Mouse (Mus musculus): ENCODE results near the gene Chrnb2. TPM values are rescaled to one million over a fixed set of nuclear protein-coding genes. Genes with fewer than 3 reads are reported as not detected.

Chrnb2 gene
- polyA plus RNA-seq, 1 experiment: 1.6 TPM

DNA sequence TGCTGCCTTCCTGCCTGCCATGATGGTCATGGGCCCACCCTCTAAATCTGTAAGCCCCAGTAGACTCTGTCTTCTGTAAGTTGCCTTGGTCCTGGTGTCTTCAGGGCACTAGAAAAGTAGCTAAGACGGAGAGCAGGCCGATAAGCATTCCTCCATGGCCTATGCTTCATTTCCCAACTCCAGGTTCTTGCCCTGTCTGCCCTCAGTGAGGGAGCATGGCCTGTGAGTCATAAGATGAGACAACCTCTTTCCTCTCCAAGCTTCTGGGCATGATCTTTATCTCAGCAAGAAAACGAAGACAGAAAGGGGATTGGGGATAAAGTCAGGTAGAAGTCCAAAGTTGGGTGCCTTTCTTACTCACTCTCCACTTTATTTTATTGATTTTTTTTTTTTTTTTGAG is 34.1 kb upstream of the Chrnb2 start:
- Histone ChIP-seq H3K4me3 (ENCODE audit: insufficient read depth, low read depth, low read length) (no peak overlapping the region), H3K36me3 (ENCODE audit: control insufficient read depth, insufficient read depth, low read length) (no peaks in the 10 kb centered on the region), H3K4me1 (ENCODE audit: control insufficient read depth, insufficient read depth, low read length) (no peaks in the 10 kb centered on the region), H3K27me3 (replicated peaks; ENCODE audit: control insufficient read depth, insufficient read depth, low read length) (no peaks in the 10 kb centered on the region), H3K27ac (ENCODE audit: insufficient read depth, low read depth, low read length) (no peak overlapping the region)
- no peak for DNase-seq
- TF ChIP-seq CTCF (conservative IDR thresholded peaks at IDR 0.05; ENCODE audit: insufficient read depth, insufficient read length, low read depth, low read length) (no peak), POLR2A (IDR thresholded peaks at IDR 0.05; ENCODE audit: low read depth, low read length) (no peak)
- WGBS: 92% methylated on average over 3 of the region's 3 CpGs

- TF ChIP-seq CTCF (conservative IDR thresholded peaks at IDR 0.05; ENCODE audit: insufficient read depth, insufficient read length, low read depth, low read length) (no peak), POLR2A (IDR thresholded peaks at IDR 0.05; ENCODE audit: low read depth, low read length) (no peak)
- no peak overlapping the region for H3K27ac ChIP-seq (ENCODE audit: insufficient read depth, low read depth, low read length)
Observed at GRCm38 (mm10) chr3:89796358-89796757, 31.9 kb upstream of the Chrnb2 start.

DNA sequence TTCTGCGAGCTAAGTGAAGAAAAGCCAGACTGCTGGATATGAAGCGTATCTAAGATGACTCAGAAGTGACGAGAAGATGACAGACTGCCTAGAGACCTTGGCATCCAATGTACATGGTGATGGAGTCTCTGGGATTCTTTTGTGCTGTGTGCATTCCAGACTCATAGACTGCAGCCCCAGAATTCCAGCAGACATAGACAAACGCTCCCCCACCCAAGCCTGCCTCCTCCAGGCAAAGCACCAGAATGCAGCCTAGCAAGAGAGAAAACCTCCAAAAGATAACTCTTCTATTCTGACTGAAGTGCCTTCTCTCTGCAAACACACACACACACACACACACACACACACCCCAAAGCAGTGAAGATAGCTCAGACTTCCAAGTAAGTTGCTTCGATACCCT is 31.3 kb upstream of the Chrnb2 start:
- no peak for TF ChIP-seq POLR2A (IDR thresholded peaks at IDR 0.05; ENCODE audit: low read depth, low read length)
- 0 out of 2 replicates have a peak, but pooled peaks have one; percentile 12 for TF ChIP-seq CTCF (conservative IDR thresholded peaks at IDR 0.05; ENCODE audit: insufficient read depth, insufficient read length, low read depth, low read length)
- 81% methylated on average over 5 of the region's 5 CpGs for WGBS
- DNase-seq: no peak

More at GRCm38 (mm10) chr3:89796358-89796757, 31.9 kb upstream of the Chrnb2 start:
- peak; percentile 41 for DNase-seq
- H3K4me3 ChIP-seq (ENCODE audit: insufficient read depth, low read depth, low read length): no peak overlapping the region
- 30% methylated on average over 4 of the region's 4 CpGs for WGBS
- H3K27me3 ChIP-seq (replicated peaks; ENCODE audit: control insufficient read depth, insufficient read depth, low read length): no peaks in the 10 kb centered on the region
- no peaks in the 10 kb centered on the region for H3K4me1 ChIP-seq (ENCODE audit: control insufficient read depth, insufficient read depth, low read length)
- no peaks in the 10 kb centered on the region for H3K36me3 ChIP-seq (ENCODE audit: control insufficient read depth, insufficient read depth, low read length)

GRCm38 (mm10) chr3:89794616-89795015 is 30.2 kb upstream of the Chrnb2 start:
- peak; percentile 15; the same call in 1 of the 2 replicates for TF ChIP-seq CTCF (conservative IDR thresholded peaks at IDR 0.05; ENCODE audit: insufficient read depth, insufficient read length, low read depth, low read length)
- TF ChIP-seq POLR2A (IDR thresholded peaks at IDR 0.05; ENCODE audit: low read depth, low read length): no peak
- 68% methylated on average over 2 of the region's 2 CpGs for WGBS
- H3K27ac ChIP-seq (ENCODE audit: insufficient read depth, low read depth, low read length): no peak overlapping the region
- H3K27me3 ChIP-seq (replicated peaks; ENCODE audit: control insufficient read depth, insufficient read depth, low read length): no peaks in the 10 kb centered on the region
- DNase-seq: no peak
- H3K36me3 ChIP-seq (ENCODE audit: control insufficient read depth, insufficient read depth, low read length): no peaks in the 10 kb centered on the region
- H3K4me1 ChIP-seq (ENCODE audit: control insufficient read depth, insufficient read depth, low read length): no peaks in the 10 kb centered on the region
- no peak overlapping the region for H3K4me3 ChIP-seq (ENCODE audit: insufficient read depth, low read depth, low read length)

More for the DNA sequence above, 31.3 kb upstream of the Chrnb2 start:
- no peak overlapping the region for H3K27ac ChIP-seq (ENCODE audit: insufficient read depth, low read depth, low read length)
- no peaks in the 10 kb centered on the region for H3K27me3 ChIP-seq (replicated peaks; ENCODE audit: control insufficient read depth, insufficient read depth, low read length)
- H3K36me3 ChIP-seq (ENCODE audit: control insufficient read depth, insufficient read depth, low read length): no peaks in the 10 kb centered on the region
- no peak overlapping the region for H3K4me3 ChIP-seq (ENCODE audit: insufficient read depth, low read depth, low read length)
- no peaks in the 10 kb centered on the region for H3K4me1 ChIP-seq (ENCODE audit: control insufficient read depth, insufficient read depth, low read length)

GRCm38 (mm10) chr3:89788680-89789352 is 24.4 kb upstream of the Chrnb2 start:
- Histone ChIP-seq H3K4me1 (ENCODE audit: control insufficient read depth, insufficient read depth, low read length) (0 out of 2 replicates have a peak, but pooled peaks cover 4% of the 10 kb centered on the region), H3K27me3 (replicated peaks; ENCODE audit: control insufficient read depth, insufficient read depth, low read length) (no peaks in the 10 kb centered on the region), H3K4me3 (ENCODE audit: insufficient read depth, low read depth, low read length) (no peak overlapping the region), H3K36me3 (ENCODE audit: control insufficient read depth, insufficient read depth, low read length) (no peaks in the 10 kb centered on the region), H3K27ac (ENCODE audit: insufficient read depth, low read depth, low read length) (no peak overlapping the region)
- TF ChIP-seq CTCF (conservative IDR thresholded peaks at IDR 0.05; ENCODE audit: insufficient read depth, insufficient read length, low read depth, low read length): no peak
- TF ChIP-seq POLR2A (IDR thresholded peaks at IDR 0.05; ENCODE audit: low read depth, low read length): no peak
- no peak for DNase-seq
- 80% methylated on average over 16 of the region's 16 CpGs for WGBS

- H3K36me3 ChIP-seq (ENCODE audit: control insufficient read depth, insufficient read depth, low read length): no peaks in the 10 kb centered on the region
- no peak for TF ChIP-seq CTCF (conservative IDR thresholded peaks at IDR 0.05; ENCODE audit: insufficient read depth, insufficient read length, low read depth, low read length)
- TF ChIP-seq POLR2A (IDR thresholded peaks at IDR 0.05; ENCODE audit: low read depth, low read length): no peak
- no peak overlapping the region for H3K27ac ChIP-seq (ENCODE audit: insufficient read depth, low read depth, low read length)
- H3K4me3 ChIP-seq (ENCODE audit: insufficient read depth, low read depth, low read length): no peak overlapping the region
- WGBS: 89% methylated on average over 6 of the region's 6 CpGs
- 0 out of 2 replicates have a peak, but pooled peaks cover 4% of the 10 kb centered on the region for H3K4me1 ChIP-seq (ENCODE audit: control insufficient read depth, insufficient read depth, low read length)
- DNase-seq: no peak
- H3K27me3 ChIP-seq (replicated peaks; ENCODE audit: control insufficient read depth, insufficient read depth, low read length): no peaks in the 10 kb centered on the region
Observed at GRCm38 (mm10) chr3:89786275-89786674, 21.8 kb upstream of the Chrnb2 start.

- WGBS: 10% methylated on average over 11 of the region's 11 CpGs
- H3K4me1 ChIP-seq (ENCODE audit: control insufficient read depth, insufficient read depth, low read length): 0 out of 2 replicates have a peak, but pooled peaks cover 4% of the 10 kb centered on the region
- H3K4me3 ChIP-seq (ENCODE audit: insufficient read depth, low read depth, low read length): no peak overlapping the region
- H3K27ac ChIP-seq (ENCODE audit: insufficient read depth, low read depth, low read length): no peak overlapping the region
- H3K27me3 ChIP-seq (replicated peaks; ENCODE audit: control insufficient read depth, insufficient read depth, low read length): no peaks in the 10 kb centered on the region
- peak; percentile 94 for DNase-seq
- peaks cover 3% of the 10 kb centered on the region; the same call in 1 of the 2 replicates for H3K36me3 ChIP-seq (ENCODE audit: control insufficient read depth, insufficient read depth, low read length)
- TF ChIP-seq CTCF (conservative IDR thresholded peaks at IDR 0.05; ENCODE audit: insufficient read depth, insufficient read length, low read depth, low read length) (peak; percentile 93), POLR2A (IDR thresholded peaks at IDR 0.05; ENCODE audit: low read depth, low read length) (no peak)
Observed at GRCm38 (mm10) chr3:89784991-89785753, 20.7 kb upstream of the Chrnb2 start.
